Mouse (Mus musculus): ENCODE data around the gene Olfr12.

DNA sequence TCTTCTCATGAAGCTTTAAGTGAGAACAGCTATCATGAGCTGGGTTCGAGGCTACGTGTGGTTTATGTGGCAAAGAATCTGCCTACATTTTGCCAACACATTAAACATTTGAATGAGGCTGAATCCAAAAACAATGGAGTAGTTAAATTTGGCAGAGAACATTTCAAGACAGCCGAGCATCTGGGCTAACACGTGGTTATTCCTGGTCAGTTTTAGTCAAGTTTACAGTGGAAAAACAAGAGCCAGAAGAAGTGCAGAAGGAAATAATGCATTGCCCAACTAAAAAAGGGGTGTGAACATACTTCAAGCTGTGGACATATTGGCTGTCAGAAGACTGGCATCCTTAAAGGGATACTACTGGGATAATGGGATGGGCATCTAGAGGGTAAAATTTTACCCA, 53.7 kb downstream of the Olfr12 start:
- TF ChIP-seq POLR2A (IDR thresholded peaks at IDR 0.05; ENCODE audit: extremely low read depth, insufficient read depth, low read length), result no peak
- no peak for TF ChIP-seq CTCF (IDR thresholded peaks at IDR 0.05; ENCODE audit: low read depth, low read length)

Data from liver, adult 2 months (tissue).